Mouse (Mus musculus) heart, postnatal 0 days (tissue): ENCODE measurements around the gene Actn2.

Source experiments
- CTCF ChIP-seq: IDR thresholded peaks from 2 replicates; pipeline ENCODE4 v1.5.1; 2016; ENCODE audit warnings: antibody characterized with exemption, control low read depth, low read depth
- EP300 ChIP-seq: IDR thresholded peaks from 2 replicates; pipeline ENCODE4 v1.6.1; 2016; ENCODE audit warnings: antibody characterized with exemption, low read depth

- TF ChIP-seq CTCF, result no peak
- no peak for TF ChIP-seq EP300
These were observed 22.5 kb downstream of the Actn2 start for GRCm38 (mm10) chr13:12318017-12318416.
